ENCODE assay signal across 20 mouse cellular contexts in genomic region chr8:70464162-70464561, GRCm38 (mm10). TPM values are rescaled to one million over a fixed set of nuclear protein-coding genes. Genes with fewer than 3 reads are reported as not detected.
"Had no signal": no experiment of that assay in that cellular context is flagged by ENCODE, and none has a peak within 500 bp of the region (broad histone marks: within the 10 kb centered on the region; RNA-seq: fewer than 3 reads in every experiment).

No protein-coding gene starts in this region.

- DNase-seq: lung, postnatal 14 days; lung, postnatal 36 days; right cerebral cortex, postnatal 14 days; thymus, adult 2 months; thymus, postnatal 25 days; thymus, postnatal 4 days had no signal

- H3K27ac ChIP-seq: lung, embryonic 15.5 days; macrophage; midbrain, embryonic 13.5 days; midbrain, embryonic 15.5 days; neural tube, embryonic 12.5 days; stomach, embryonic 15.5 days; stomach, postnatal 0 days had no signal

- H3K9me3 ChIP-seq: lung, embryonic 15.5 days; midbrain, embryonic 13.5 days; midbrain, embryonic 15.5 days; neural tube, embryonic 12.5 days; stomach, embryonic 15.5 days had no signal

- H3K4me1 ChIP-seq: neural tube, embryonic 12.5 days had no signal

- H3K4me3 ChIP-seq: lung, embryonic 15.5 days; midbrain, embryonic 13.5 days; midbrain, embryonic 15.5 days; neural tube, embryonic 12.5 days; stomach, embryonic 15.5 days had no signal

- H3K36me3 ChIP-seq: midbrain, embryonic 15.5 days; neural tube, embryonic 12.5 days; stomach, embryonic 15.5 days had no signal

- H3K27me3 ChIP-seq: lung, embryonic 15.5 days; megakaryocyte, embryonic 14.5 days; midbrain, embryonic 13.5 days; midbrain, embryonic 15.5 days; neural tube, embryonic 12.5 days; stomach, embryonic 15.5 days had no signal

- H3K9ac ChIP-seq: lung, embryonic 15.5 days; midbrain, embryonic 13.5 days; midbrain, embryonic 15.5 days; neural tube, embryonic 12.5 days; stomach, embryonic 15.5 days had no signal

- ATAC-seq: lung, postnatal 0 days; midbrain, embryonic 13.5 days; midbrain, embryonic 15.5 days had no signal

- H3K4me2 ChIP-seq: lung, embryonic 15.5 days; midbrain, embryonic 11.5 days; midbrain, embryonic 13.5 days; midbrain, embryonic 15.5 days; neural tube, embryonic 12.5 days; stomach, embryonic 15.5 days had no signal

RNA-seq across cellular contexts. Expression of gene Tmem59l, which starts 23.0 kb away (rescaled TPM):
- total RNA-seq: megakaryocyte progenitor cell, adult 5-6 weeks; monocyte, adult 5-6 weeks; neutrophil, adult 5-6 weeks had no signal
- polyA plus RNA-seq: macrophage; spleen, adult 2 months had no signal

RNA-seq across cellular contexts. Expression of gene Crlf1, which starts 28.8 kb away (rescaled TPM):
- total RNA-seq: megakaryocyte progenitor cell, adult 5-6 weeks; monocyte, adult 5-6 weeks; neutrophil, adult 5-6 weeks had no signal
- polyA plus RNA-seq: macrophage had no signal
